Mouse (Mus musculus) cerebellum, postnatal 25 days (tissue): ENCODE measurements around the gene Sptb.

Source experiments
- DNase-seq, 2 experiments: peaks; one replicate each; pipeline ENCODE4 v3.0.0; 2021; ENCODE audit warnings: mixed read lengths in 2 of 2

Gene Sptb

DNA sequence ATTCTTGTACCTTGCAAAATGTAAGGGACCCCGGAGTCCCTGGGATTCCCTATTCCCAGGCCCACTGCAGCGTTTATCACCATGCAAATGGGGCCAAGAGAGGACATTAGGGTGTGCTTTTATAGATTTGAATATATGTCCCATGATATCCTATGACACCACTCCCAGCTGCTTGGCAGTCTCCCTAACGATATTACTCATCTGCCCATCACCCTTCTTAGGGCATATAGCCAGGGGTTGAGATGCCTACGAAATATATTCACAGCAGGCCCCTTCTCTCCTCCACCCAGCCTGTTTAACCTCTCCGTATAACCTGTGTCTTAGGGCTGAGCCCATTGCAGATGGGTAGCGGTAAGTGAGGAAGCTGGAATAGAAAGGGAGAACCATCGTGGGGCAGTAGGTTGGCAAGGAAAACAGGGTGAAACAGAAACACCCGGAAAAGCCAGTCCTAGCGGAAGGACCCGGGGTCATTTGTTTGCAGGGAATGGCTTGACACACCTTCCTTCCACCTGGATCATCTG is 169.6 kb downstream of the Sptb start:
- DNase-seq, result no peak

GRCm38 (mm10) chr12:76540169-76540568 is 170.2 kb downstream of the Sptb start:
- DNase-seq, result no peak

DNA sequence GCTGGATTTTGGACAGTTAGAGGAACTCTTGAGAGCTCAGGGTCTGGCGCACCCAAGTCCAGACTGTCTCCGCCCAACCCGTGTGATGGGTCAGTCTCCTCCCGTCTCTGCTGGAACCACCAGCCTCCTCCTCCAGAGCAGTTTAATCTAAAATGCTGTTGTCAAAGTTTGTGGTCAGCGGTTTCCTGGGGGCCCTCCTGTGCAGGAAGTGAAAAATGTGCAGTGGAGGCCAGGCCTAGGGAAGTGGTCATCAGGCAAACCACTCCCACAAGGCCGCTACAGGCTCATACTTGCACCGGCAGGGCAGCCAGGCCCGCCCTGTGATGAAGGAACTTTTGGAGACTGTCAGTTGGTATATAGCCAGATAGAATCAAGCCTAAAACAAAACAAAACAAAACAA is 172.9 kb downstream of the Sptb start:
- DNase-seq, result no peak

GRCm38 (mm10) chr12:76536591-76537153 is 173.7 kb downstream of the Sptb start:
- DNase-seq, result no peak

GRCm38 (mm10) chr12:76535471-76535900 is 174.9 kb downstream of the Sptb start:
- peak in 1 of 2 experiments; percentile 27 for DNase-seq

DNA sequence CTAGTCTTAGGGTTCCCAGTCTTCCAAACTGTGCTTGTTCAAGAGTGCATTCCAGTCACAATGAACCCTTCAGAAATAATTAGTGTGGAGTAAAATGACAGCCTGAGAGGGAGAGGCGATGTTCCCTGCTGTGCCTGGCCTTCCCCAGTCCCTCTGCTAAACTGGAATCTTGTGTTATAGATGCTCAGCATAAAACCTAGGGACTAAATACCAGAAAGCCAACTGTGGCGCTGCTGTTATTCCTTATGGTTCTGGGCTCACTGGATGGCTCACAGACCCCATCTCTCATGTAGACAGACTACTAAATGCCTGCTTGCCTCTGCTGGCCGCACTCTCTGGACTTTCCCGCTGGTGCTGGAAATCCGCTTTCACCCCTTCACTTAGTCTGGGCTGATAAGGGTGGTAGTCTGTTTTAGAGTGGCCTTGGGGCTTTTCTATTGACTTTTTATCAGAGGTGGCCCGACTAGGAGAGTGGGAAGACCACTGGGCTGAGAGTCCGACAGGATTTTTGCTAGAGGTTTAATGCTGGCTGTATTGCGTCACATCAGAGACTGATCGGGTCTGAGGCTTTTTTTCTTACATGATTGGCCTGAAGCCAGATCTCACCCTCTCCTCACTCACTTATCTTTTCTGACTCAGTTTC is 175.6 kb downstream of the Sptb start:
- DNase-seq, result peak; percentile 36 to 42

GRCm38 (mm10) chr12:76534233-76534632 is 176.1 kb downstream of the Sptb start:
- DNase-seq, result no peak

GRCm38 (mm10) chr12:76533377-76534222 is 176.7 kb downstream of the Sptb start:
- peak; percentile 81 to 85 for DNase-seq

GRCm38 (mm10) chr12:76532926-76533376 is 177.4 kb downstream of the Sptb start:
- DNase-seq, result no peak

GRCm38 (mm10) chr12:76531986-76532925 is 178.1 kb downstream of the Sptb start:
- DNase-seq, result no peak

DNA sequence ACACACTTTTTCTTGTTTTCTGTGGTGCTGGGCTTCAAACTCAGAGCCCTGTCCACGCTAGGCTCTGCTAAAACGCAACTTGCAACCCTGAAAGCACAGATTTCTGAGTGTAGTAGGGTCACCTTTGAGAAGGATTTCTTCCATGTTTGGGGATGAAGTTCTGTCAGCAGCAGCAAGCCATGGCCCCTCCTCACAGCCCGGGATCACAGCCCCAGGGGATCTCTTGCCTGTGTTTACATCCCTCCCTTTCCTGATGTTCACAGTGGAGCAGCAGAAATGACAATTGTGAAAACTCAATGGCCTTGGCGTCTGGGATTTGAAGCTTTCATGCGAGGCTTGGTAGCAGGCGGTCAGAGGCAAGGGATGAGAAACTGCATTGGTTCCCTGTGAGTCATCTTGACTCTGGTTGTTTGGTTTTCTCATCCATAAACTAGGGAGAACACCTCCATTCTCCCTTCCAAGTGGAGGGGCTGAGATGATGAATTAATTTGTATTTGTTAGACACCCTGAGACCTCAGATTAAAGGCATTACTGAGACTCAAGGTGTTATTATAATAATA is 179.7 kb downstream of the Sptb start, which contains the start of gene Plekhg3:
TSS of gene Plekhg3 (plus strand) at position 312 of the 560 bp plus-strand sequence.
- DNase-seq, result no peak
